Mouse (Mus musculus) megakaryocyte, embryonic 14.5 days (primary cell): ENCODE measurements at regions not wholly inside any gene's neighbourhood (a gene's known extent, or its start where the extent isn't known, plus 50 kb on each side); places are given as distances from the start of the nearest gene placed in this dataset.
"Not testable (repeated sequence)": the region's sequence is repeated elsewhere in the genome, so short reads cannot be mapped to it uniquely, and the experiment has no call there.

Experiments
- H3K27me3 ChIP-seq: replicated peaks from 2 replicates; pipeline ENCODE3; 2012; ENCODE audit warnings: inconsistent platforms
- H3K36me3 ChIP-seq: replicated peaks from 2 replicates; pipeline ENCODE3; 2012; ENCODE audit warnings: low read length, inconsistent platforms, mixed read lengths
- H3K4me1 ChIP-seq: 2 replicates; pipeline ENCODE4 v1.6.1; 2012; ENCODE audit warnings: inconsistent platforms
- H3K4me3 ChIP-seq: replicated peaks from 2 replicates; pipeline ENCODE3; 2012; ENCODE audit warnings: moderate library complexity, mild to moderate bottlenecking, inconsistent platforms
- H3K9me3 ChIP-seq: 2 replicates; pipeline ENCODE4 v1.6.1; 2012; ENCODE audit warnings: inconsistent platforms
- FLI1 ChIP-seq: IDR thresholded peaks from 2 replicates; pipeline ENCODE4 v1.6.1; 2012; ENCODE audit warnings: low read length, inconsistent platforms, mixed read lengths
- GATA1 ChIP-seq: IDR thresholded peaks from 3 replicates; pipeline ENCODE4 v1.6.1; 2012; ENCODE audit warnings: mixed read lengths, low read length, inconsistent platforms, borderline replicate concordance

- H3K4me3 ChIP-seq, result no peak overlapping the region
- no peaks in the 10 kb centered on the region for H3K36me3 ChIP-seq
- H3K4me1 ChIP-seq, result peaks cover 11% of the 10 kb centered on the region
- peaks cover 52% of the 10 kb centered on the region for H3K9me3 ChIP-seq
- TF ChIP-seq GATA1 (no peak), FLI1 (no peak)
- no peaks in the 10 kb centered on the region for H3K27me3 ChIP-seq
Observed at GRCm38 (mm10) chr6:82143496-82143895, 102.7 kb downstream of the Eva1a start.

GRCm38 (mm10) chr6:82150051-82150450 is 109.2 kb downstream of the Eva1a start:
- TF ChIP-seq GATA1 (no peak), FLI1 (no peak)
- H3K4me1 ChIP-seq, result peaks cover under 1% of the 10 kb centered on the region; the same call in 1 of the 2 replicates
- no peak overlapping the region for H3K4me3 ChIP-seq
- no peaks in the 10 kb centered on the region for H3K36me3 ChIP-seq
- H3K9me3 ChIP-seq, result peaks cover 28% of the 10 kb centered on the region
- H3K27me3 ChIP-seq, result no peaks in the 10 kb centered on the region

- Histone ChIP-seq H3K27me3 (no peaks in the 10 kb centered on the region), H3K36me3 (no peaks in the 10 kb centered on the region), H3K9me3 (no peaks in the 10 kb centered on the region), H3K4me3 (no peak overlapping the region), H3K4me1 (peaks cover 11% of the 10 kb centered on the region)
- TF ChIP-seq FLI1, result no peak
- TF ChIP-seq GATA1, result no peak
Observed at GRCm38 (mm10) chr6:82170349-82171080, 129.7 kb downstream of the Eva1a start.

GRCm38 (mm10) chr6:82174943-82175342 is 134.1 kb downstream of the Eva1a start:
- Histone ChIP-seq H3K4me3 (no peak overlapping the region), H3K4me1 (peaks cover 4% of the 10 kb centered on the region; the same call in 1 of the 2 replicates), H3K27me3 (no peaks in the 10 kb centered on the region), H3K9me3 (no peaks in the 10 kb centered on the region), H3K36me3 (no peaks in the 10 kb centered on the region)
- TF ChIP-seq FLI1 (no peak), GATA1 (no peak)

DNA sequence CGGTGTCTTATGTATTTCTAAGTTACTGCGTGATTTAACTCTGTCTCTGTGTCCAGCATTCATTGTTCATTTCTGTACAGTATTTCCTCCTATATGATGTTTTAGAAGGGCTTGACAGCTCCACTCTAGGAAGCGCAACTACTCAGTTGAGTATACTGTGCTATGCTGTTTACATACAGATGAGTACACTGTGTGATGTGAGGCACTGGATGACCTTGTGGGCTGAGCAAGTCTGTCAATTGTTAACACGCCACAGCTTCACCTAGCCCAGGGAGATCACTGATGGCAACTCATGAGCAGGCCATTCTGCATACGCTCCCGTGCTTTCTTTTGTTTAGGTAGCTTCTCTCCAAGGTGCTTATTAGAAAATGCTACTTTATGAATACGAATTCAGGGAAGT is 159.3 kb downstream of the Eva1a start:
- H3K9me3 ChIP-seq, result peaks cover 3% of the 10 kb centered on the region; the same call in 1 of the 2 replicates
- no peaks in the 10 kb centered on the region for H3K36me3 ChIP-seq
- TF ChIP-seq FLI1 (no peak), GATA1 (no peak)
- H3K4me1 ChIP-seq, result no peaks in the 10 kb centered on the region
- H3K27me3 ChIP-seq, result no peaks in the 10 kb centered on the region
- peak overlapping the region; percentile 10 for H3K4me3 ChIP-seq

DNA sequence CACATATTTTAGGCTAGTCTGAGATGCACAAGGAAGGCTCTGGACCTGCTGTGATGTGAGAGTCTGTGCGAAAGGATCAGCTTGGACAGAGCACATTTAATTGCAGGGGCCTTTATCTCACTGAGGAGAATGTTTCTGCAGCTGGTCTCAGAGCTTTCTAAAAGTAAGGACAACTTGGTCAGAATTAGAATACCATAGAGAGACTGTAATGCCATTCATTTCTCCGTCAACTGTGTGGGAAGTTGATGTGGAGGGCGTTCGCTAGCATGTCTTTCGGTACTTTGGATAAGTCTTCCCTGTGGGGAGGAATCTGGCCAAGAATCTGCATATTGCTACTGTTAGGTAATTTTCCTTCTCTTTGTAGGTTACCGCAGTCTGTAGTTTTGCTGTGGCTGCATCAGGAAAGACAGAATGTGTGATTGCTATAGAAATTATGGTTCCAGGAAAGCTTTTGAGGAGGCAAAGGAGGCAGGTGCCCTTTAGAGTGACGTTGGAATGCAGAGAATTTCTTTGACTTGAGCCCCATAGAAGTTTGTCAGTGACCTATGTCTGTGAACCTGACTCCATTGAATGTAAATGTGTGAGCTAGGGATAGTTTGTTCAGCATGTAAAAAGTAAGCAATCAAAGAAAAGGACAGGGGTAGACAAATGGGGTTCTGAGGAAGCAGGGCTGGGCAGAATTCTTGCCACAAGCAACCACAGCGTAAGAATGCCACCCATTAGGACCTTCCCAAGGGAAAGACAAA is 164.2 kb downstream of the Eva1a start:
- no peaks in the 10 kb centered on the region for H3K27me3 ChIP-seq
- TF ChIP-seq GATA1 (no peak), FLI1 (no peak)
- no peak overlapping the region for H3K4me3 ChIP-seq
- H3K4me1 ChIP-seq, result no peaks in the 10 kb centered on the region
- H3K9me3 ChIP-seq, result peaks cover 3% of the 10 kb centered on the region; the same call in 1 of the 2 replicates
- H3K36me3 ChIP-seq, result no peaks in the 10 kb centered on the region

DNA sequence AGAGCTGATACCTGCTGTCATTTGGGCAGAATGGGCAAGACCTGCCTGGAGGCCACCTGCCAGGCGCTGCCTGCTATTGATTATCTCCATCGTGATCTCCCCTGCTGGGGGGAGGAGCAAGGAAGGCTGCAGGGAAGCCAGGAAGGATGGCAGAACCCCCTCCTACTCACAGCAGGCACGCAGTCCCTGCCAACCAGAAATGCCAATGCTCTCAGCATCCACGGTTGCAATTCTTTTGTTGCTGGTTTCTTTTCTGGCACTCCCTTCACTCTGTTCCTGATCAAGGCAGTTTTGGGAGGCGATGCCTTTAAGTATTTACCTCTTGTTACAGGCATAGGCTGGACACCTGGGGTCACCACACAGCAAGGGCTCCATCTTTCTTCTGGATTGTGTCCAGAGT is 164.3 kb upstream of the Tacr1 start:
- H3K4me3 ChIP-seq, result no peak overlapping the region
- H3K27me3 ChIP-seq, result no peaks in the 10 kb centered on the region
- H3K4me1 ChIP-seq, result no peaks in the 10 kb centered on the region
- TF ChIP-seq FLI1 (no peak), GATA1 (no peak)
- no peaks in the 10 kb centered on the region for H3K36me3 ChIP-seq
- H3K9me3 ChIP-seq, result peaks cover 12% of the 10 kb centered on the region; the same call in 1 of the 2 replicates

- no peaks in the 10 kb centered on the region for H3K27me3 ChIP-seq
- no peaks in the 10 kb centered on the region for H3K36me3 ChIP-seq
- H3K4me3 ChIP-seq, result no peak overlapping the region
- TF ChIP-seq GATA1, result no peak
- TF ChIP-seq FLI1, result no peak
- H3K4me1 ChIP-seq, result no peaks in the 10 kb centered on the region
- no peaks in the 10 kb centered on the region for H3K9me3 ChIP-seq
Observed at GRCm38 (mm10) chr6:82240584-82241245, 161.4 kb upstream of the Tacr1 start.

- not testable (repeated sequence) for H3K4me1 ChIP-seq, H3K27me3 ChIP-seq, H3K4me3 ChIP-seq, H3K36me3 ChIP-seq, H3K9me3 ChIP-seq
Observed at GRCm38 (mm10) chr6:82247652-82248051, 154.5 kb upstream of the Tacr1 start.

GRCm38 (mm10) chr6:82284494-82284893 is 117.6 kb upstream of the Tacr1 start:
- TF ChIP-seq FLI1, result no peak
- no peak for TF ChIP-seq GATA1
- Histone ChIP-seq H3K4me1 (no peaks in the 10 kb centered on the region), H3K9me3 (no peaks in the 10 kb centered on the region; the same call in 1 of the 2 replicates), H3K4me3 (no peak overlapping the region), H3K27me3 (no peaks in the 10 kb centered on the region), H3K36me3 (no peaks in the 10 kb centered on the region)
